Mouse (Mus musculus): ENCODE measurements around the gene Gm10718.
A peak's percentile ranks its signal among the peaks of the same experiment; 100 is the strongest.
"Not testable (repeated sequence)": the region's sequence is repeated elsewhere in the genome, so short reads cannot be mapped to it uniquely, and the experiment has no call there.

Gene Gm10718

GRCm38 (mm10) chr9:3023312-3023984, at the start of gene Gm10718:
Gene Gm10718 (plus strand): TSS chr9:3023547.
- not testable (repeated sequence) for DNase-seq (ENCODE audit: low read depth, low spot score)

- DNase-seq (ENCODE audit: low read depth, low spot score): peak; percentile 34
Measured at GRCm38 (mm10) chr9:3000445-3000972, 22.8 kb upstream of the Gm10718 start, which contains the start of gene Gm10722. Gene Gm10722 (plus strand): TSS chr9:3000922.

- DNase-seq (ENCODE audit: low read depth, low spot score): not testable (repeated sequence)
Measured at GRCm38 (mm10) chr9:3001006-3001405, 22.3 kb upstream of the Gm10718 start.

- DNase-seq (ENCODE audit: low read depth, low spot score): peak; percentile 14
Measured at GRCm38 (mm10) chr9:3001948-3002659, 21.2 kb upstream of the Gm10718 start.

GRCm38 (mm10) chr9:3002794-3003396, 20.5 kb upstream of the Gm10718 start, which contains the start of gene Gm11168:
Gene Gm11168 (plus strand): TSS chr9:3003346.
- DNase-seq (ENCODE audit: low read depth, low spot score): not testable (repeated sequence)

GRCm38 (mm10) chr9:3006179-3006578, 17.2 kb upstream of the Gm10718 start:
- not testable (repeated sequence) for DNase-seq (ENCODE audit: low read depth, low spot score)

- not testable (repeated sequence) for DNase-seq (ENCODE audit: low read depth, low spot score)
Measured at GRCm38 (mm10) chr9:3006636-3007035, 16.7 kb upstream of the Gm10718 start.

- DNase-seq (ENCODE audit: low read depth, low spot score): peak; percentile 13
Measured at GRCm38 (mm10) chr9:3007272-3007671, 16.1 kb upstream of the Gm10718 start.

- not testable (repeated sequence) for DNase-seq (ENCODE audit: low read depth, low spot score)
Measured at GRCm38 (mm10) chr9:3009331-3009730, 14.0 kb upstream of the Gm10718 start.

- DNase-seq (ENCODE audit: low read depth, low spot score): not testable (repeated sequence)
Measured at GRCm38 (mm10) chr9:3012054-3012621, 11.2 kb upstream of the Gm10718 start.

GRCm38 (mm10) chr9:3012733-3013279, 10.5 kb upstream of the Gm10718 start, which contains the start of gene Gm10721:
Gene Gm10721 (plus strand): TSS chr9:3013140.
- DNase-seq (ENCODE audit: low read depth, low spot score): not testable (repeated sequence)

- not testable (repeated sequence) for DNase-seq (ENCODE audit: low read depth, low spot score)
Measured at GRCm38 (mm10) chr9:3015354-3015753, 8.0 kb upstream of the Gm10718 start, which contains the start of gene Gm10720. Gene Gm10720 (plus strand): TSS chr9:3015654.

GRCm38 (mm10) chr9:3015896-3016295, 7.5 kb upstream of the Gm10718 start:
- DNase-seq (ENCODE audit: low read depth, low spot score): not testable (repeated sequence)

GRCm38 (mm10) chr9:3017108-3017507, 6.2 kb upstream of the Gm10718 start, which contains the start of gene Gm10719:
Gene Gm10719 (plus strand): TSS chr9:3017408.
- DNase-seq (ENCODE audit: low read depth, low spot score): not testable (repeated sequence)

- DNase-seq (ENCODE audit: low read depth, low spot score): not testable (repeated sequence)
Measured at GRCm38 (mm10) chr9:3018944-3019343, 4.4 kb upstream of the Gm10718 start.

GRCm38 (mm10) chr9:3019835-3020727, 3.3 kb upstream of the Gm10718 start:
- not testable (repeated sequence) for DNase-seq (ENCODE audit: low read depth, low spot score)

GRCm38 (mm10) chr9:3022316-3023008, 885 bp upstream of the Gm10718 start:
- peak; percentile 27 for DNase-seq (ENCODE audit: low read depth, low spot score)

GRCm38 (mm10) chr9:3023985-3024648, 770 bp downstream of the Gm10718 start:
- DNase-seq (ENCODE audit: low read depth, low spot score): not testable (repeated sequence)
